ENCODE assay signal across 10 mouse cellular contexts in the genomic region with DNA sequence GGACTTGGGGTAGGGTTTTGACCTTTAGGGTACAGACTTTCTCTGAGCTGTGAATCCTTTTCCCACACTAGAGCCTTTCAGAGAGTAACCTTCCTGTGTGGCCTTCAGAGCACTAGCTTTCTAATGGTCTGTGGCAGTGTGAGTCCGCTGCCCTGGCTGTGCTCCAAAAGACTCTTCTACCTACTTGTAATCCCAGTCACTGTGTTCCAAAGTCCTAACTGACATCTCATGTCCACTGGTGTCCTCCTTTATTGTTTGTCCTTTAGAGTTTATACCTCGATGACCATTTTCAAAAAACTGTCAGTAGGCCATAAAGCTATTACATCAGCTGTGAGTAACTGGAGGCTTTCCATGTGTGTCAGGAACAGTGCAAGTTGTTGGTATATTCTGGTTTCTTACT. TPM values are rescaled to one million over a fixed set of nuclear protein-coding genes. Genes with fewer than 3 reads are reported as not detected.
DNase-seq lines count a peak whose midpoint lies in the region; ATAC-seq and TF ChIP-seq lines count a peak whose summit lies in the region.
"Had no signal": no experiment of that assay in that cellular context is flagged by ENCODE, and none has a peak within 500 bp of the region (broad histone marks: within the 10 kb centered on the region; RNA-seq: fewer than 3 reads in every experiment).

No protein-coding gene starts in this region.

- peaks cover 50% of the 10 kb centered on the region for H3K4me1 ChIP-seq in forebrain, embryonic 10.5 days
- H3K4me1 ChIP-seq in forebrain, postnatal 0 days (ENCODE audit: insufficient read depth): peaks cover 16% of the 10 kb centered on the region
- peaks cover 27% of the 10 kb centered on the region for H3K4me1 ChIP-seq in lung, embryonic 14.5 days (ENCODE audit: insufficient read depth)
- peaks cover 33% of the 10 kb centered on the region for H3K4me1 ChIP-seq in lung, adult 2 months (ENCODE audit: control insufficient read depth, insufficient read depth, low read length)

- H3K27ac ChIP-seq in forebrain, embryonic 10.5 days: 0 out of 2 replicates have a peak overlapping the region, but pooled peaks have one; percentile 31
- H3K27ac ChIP-seq in forebrain, postnatal 0 days (ENCODE audit: low read depth, low read length): no peak overlapping the region
- peak overlapping the region; percentile 96; the same call in 1 of the 2 replicates for H3K27ac ChIP-seq in lung, embryonic 14.5 days (ENCODE audit: low read depth)
- H3K27ac ChIP-seq: embryonic facial prominence, embryonic 12.5 days had no signal

- H3K36me3 ChIP-seq in forebrain, embryonic 10.5 days (replicated peaks): peaks cover 42% of the 10 kb centered on the region
- no peaks in the 10 kb centered on the region; the same call in 1 of the 2 replicates for H3K36me3 ChIP-seq in forebrain, postnatal 0 days (ENCODE audit: insufficient read depth)
- peaks cover 30% of the 10 kb centered on the region for H3K36me3 ChIP-seq in lung, embryonic 14.5 days (ENCODE audit: insufficient read depth)

- H3K9ac ChIP-seq in forebrain, postnatal 0 days: no peak overlapping the region
- no peak overlapping the region for H3K9ac ChIP-seq in lung, embryonic 14.5 days
- H3K9ac ChIP-seq: embryonic facial prominence, embryonic 12.5 days had no signal

- no peak for DNase-seq in forebrain, embryonic 10.5 days (ENCODE audit: extremely low spot score, low spot score)
- DNase-seq in forebrain, postnatal 0 days: no peak
- DNase-seq in lung, embryonic 14.5 days: peak; percentile 21
- no peak for DNase-seq in lung, adult 2 months
- DNase-seq in cerebellum, postnatal 14 days: peak; percentile 36 to 38
- DNase-seq in kidney, postnatal 4 days: peak; percentile 27 to 34
- DNase-seq: spleen, adult 18-20 months had no signal

- no peak for TF ChIP-seq CTCF in forebrain, postnatal 0 days (IDR thresholded peaks at IDR 0.05; ENCODE audit: low read depth)
- no peak for TF ChIP-seq CTCF in lung, embryonic 14.5 days (IDR thresholded peaks at IDR 0.05; ENCODE audit: low read depth)
- no peak for TF ChIP-seq CTCF in lung, adult 2 months (IDR thresholded peaks at IDR 0.05; ENCODE audit: insufficient read depth, low read length)

- H3K4me2 ChIP-seq in forebrain, postnatal 0 days (ENCODE audit: low read depth): no peak overlapping the region
- no peak overlapping the region for H3K4me2 ChIP-seq in lung, embryonic 14.5 days
- H3K4me2 ChIP-seq: embryonic facial prominence, embryonic 12.5 days had no signal

- H3K27me3 ChIP-seq in forebrain, embryonic 10.5 days (ENCODE audit: poor library complexity, severe bottlenecking): no peaks in the 10 kb centered on the region
- no peaks in the 10 kb centered on the region for H3K27me3 ChIP-seq in forebrain, postnatal 0 days (ENCODE audit: insufficient read depth, low read length)
- H3K27me3 ChIP-seq in lung, embryonic 14.5 days (ENCODE audit: insufficient read depth, low read length): no peaks in the 10 kb centered on the region
- H3K27me3 ChIP-seq: embryonic facial prominence, embryonic 12.5 days had no signal

- no peaks in the 10 kb centered on the region for H3K9me3 ChIP-seq in forebrain, embryonic 10.5 days
- no peaks in the 10 kb centered on the region for H3K9me3 ChIP-seq in forebrain, postnatal 0 days (ENCODE audit: low read length)
- no peaks in the 10 kb centered on the region for H3K9me3 ChIP-seq in lung, embryonic 14.5 days (ENCODE audit: low read depth, low read length)
- H3K9me3 ChIP-seq: embryonic facial prominence, embryonic 12.5 days had no signal

- WGBS in forebrain, embryonic 10.5 days: 88% methylated on average over 2 of the region's 2 CpGs
- 73% methylated on average over 2 of the region's 2 CpGs for WGBS in forebrain, postnatal 0 days
- 65% methylated on average over 2 of the region's 2 CpGs for WGBS in lung, embryonic 14.5 days
- WGBS in lung, adult 2 months: 63% methylated on average over 2 of the region's 2 CpGs

- ATAC-seq in forebrain, postnatal 0 days: no peak
- no peak for ATAC-seq in lung, embryonic 14.5 days (ENCODE audit: insufficient read depth)
- no peak for ATAC-seq in erythroblast, adult 5-6 weeks (replicated peaks; ENCODE audit: low FRiP score, poor library complexity, severe bottlenecking)
- no peak for ATAC-seq in megakaryocyte, adult 5-6 weeks (ENCODE audit: poor library complexity, severe bottlenecking)

- no peak overlapping the region for H3K4me3 ChIP-seq in forebrain, embryonic 10.5 days
- H3K4me3 ChIP-seq in forebrain, postnatal 0 days (ENCODE audit: low read depth, low read length): no peak overlapping the region
- H3K4me3 ChIP-seq in lung, embryonic 14.5 days (ENCODE audit: low read depth, low read length): no peak overlapping the region
- no peak overlapping the region for H3K4me3 ChIP-seq in lung, adult 2 months (replicated peaks; ENCODE audit: extremely low read depth, low read depth, low read length)
- H3K4me3 ChIP-seq: embryonic facial prominence, embryonic 12.5 days had no signal

- no peak for TF ChIP-seq POLR2A in lung, adult 2 months (IDR thresholded peaks at IDR 0.05; ENCODE audit: borderline replicate concordance, extremely low read depth, low read depth, low read length)

RNA-seq across cellular contexts. Expression of a gene that starts 44.0 kb away (rescaled TPM):
- 24.8 and 28.3 TPM in 2 replicates for polyA plus RNA-seq in forebrain, embryonic 10.5 days (2016; fragmentation: Nextera tagmentation; extraction: Ambion mirVana)
- total RNA-seq in forebrain, postnatal 0 days (2014; rRNA removed): 191 and 205 TPM in 2 replicates
- polyA plus RNA-seq in forebrain, postnatal 0 days (2015; fragmentation: Nextera tagmentation; extraction: Ambion mirVana): 62.0 and 62.2 TPM in 2 replicates
- polyA plus RNA-seq in lung, embryonic 14.5 days (2014; fragmentation: Nextera tagmentation; extraction: Ambion mirVana): 128 and 145 TPM in 2 replicates
- 164 and 239 TPM in 2 replicates for polyA plus RNA-seq in lung, adult 2 months (2012; rRNA removed)
- 5.6 and 20.9 TPM in 2 replicates for total RNA-seq in erythroblast, adult 5-6 weeks (2015; ENCODE audit: low replicate concordance)
- total RNA-seq in erythroblast, adult 5-6 weeks (2017; ENCODE audit: low replicate concordance): 10.6 and 21.7 TPM in 2 replicates
- 23.7 and 26.2 TPM in 2 replicates for total RNA-seq in megakaryocyte, adult 5-6 weeks (2015)
- total RNA-seq in megakaryocyte, adult 5-6 weeks (2017): 58.6 and 61.8 TPM in 2 replicates

Comparison
In these comparisons a context has a peak if more than half of its experiments do, and no peak if none do; other contexts are left out.
1. DNase-seq: peak in lung, embryonic 14.5 days (single experiment), cerebellum, postnatal 14 days (2 of 2) and kidney, postnatal 4 days (2 of 2); none in forebrain, embryonic 10.5 days (single experiment), forebrain, postnatal 0 days (single experiment) and lung, adult 2 months (single experiment).